Mouse (Mus musculus) colon, adult 2 months (tissue): Measurements from ENCODE around the gene 1700021F07Rik. TPM values are rescaled to one million over a fixed set of nuclear protein-coding genes. Genes with fewer than 3 reads are reported as not detected.

Experiments used
- polyA plus RNA-seq: library from polyadenylated mRNA; depleted of rRNA; stranded (reverse); fragments of >200 nt; gene quantifications from 2 replicates; pipeline ENCODE4 v1.2.3, GENCODE M21; 2012; rRNA removed

1700021F07Rik gene
- polyA plus RNA-seq: not detected in 2 replicates

DNA sequence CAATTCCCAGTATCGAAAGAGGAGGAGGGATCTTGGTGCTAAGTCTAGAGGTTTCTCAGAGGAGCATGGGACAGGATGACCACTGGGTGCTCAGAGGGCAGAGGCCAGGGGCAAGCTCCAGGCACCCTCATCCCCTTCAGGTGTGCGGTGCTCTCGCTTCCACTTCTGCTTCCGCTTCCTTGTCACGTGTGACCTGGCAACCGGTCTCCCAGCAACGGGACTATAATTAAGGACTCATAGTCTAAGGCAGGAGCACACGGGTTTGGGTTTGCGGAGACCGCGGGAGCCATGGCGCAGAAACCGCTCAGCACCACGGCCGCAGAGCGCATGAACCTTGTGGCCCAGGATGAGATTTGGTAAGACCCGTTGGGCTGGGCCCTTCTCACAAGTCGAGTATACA, at the start of gene 1700021F07Rik:
TSS of gene 1700021F07Rik (plus strand) at position 211 of the 400 bp plus-strand sequence.

Other genes starting within 250 kb of the 1700021F07Rik start
- 104 and 123 TPM in 2 replicates for gene Pmepa1, start 246.1 kb upstream of the 1700021F07Rik start, polyA plus RNA-seq
- 0.29 TPM in 1 of 2 replicates, not detected in the other for gene Ankrd60, start 55.8 kb downstream of the 1700021F07Rik start, polyA plus RNA-seq
- gene Rab22a, start 137.2 kb downstream of the 1700021F07Rik start, polyA plus RNA-seq: 97.6 and 113 TPM in 2 replicates
- gene 1700010B08Rik, start 196.8 kb downstream of the 1700021F07Rik start, polyA plus RNA-seq: not detected in 2 replicates
- 11.0 and 11.4 TPM in 2 replicates for gene Vapb, start 214.9 kb downstream of the 1700021F07Rik start, polyA plus RNA-seq